Mouse (Mus musculus): Measurements from ENCODE around the gene Atoh1. TPM values are rescaled to one million over a fixed set of nuclear protein-coding genes. Genes with fewer than 3 reads are reported as not detected.

Atoh1 gene
- total RNA-seq, 2 experiments from 2014 or later = not detected

DNA sequence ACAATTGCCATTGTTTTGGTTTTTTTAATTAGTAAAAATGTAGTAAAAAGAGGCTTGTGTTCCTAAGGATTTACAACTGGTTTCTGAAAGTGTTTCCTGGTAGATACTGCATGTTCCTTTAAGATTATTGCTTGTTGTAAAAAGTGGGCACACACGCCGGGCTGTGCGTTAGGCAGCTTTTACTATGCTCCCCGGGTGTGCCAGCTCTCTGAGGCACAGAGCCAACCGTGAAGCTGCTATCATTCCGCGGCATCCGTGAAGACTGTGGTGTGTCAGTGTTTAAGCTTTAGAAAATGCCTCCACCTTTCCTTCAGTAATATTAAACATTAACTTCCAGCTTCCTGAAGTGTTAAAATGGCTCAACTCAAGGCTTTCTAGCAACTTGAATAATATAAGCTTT lies 35.0 kb downstream of the Atoh1 start:
- DNase-seq (ENCODE audit: extremely low spot score in 1 of 2, low spot score in 2 of 2) = peak; percentile 3 to 19
- intact Hi-C loops (cut with DNase I) = no loop called here

DNA sequence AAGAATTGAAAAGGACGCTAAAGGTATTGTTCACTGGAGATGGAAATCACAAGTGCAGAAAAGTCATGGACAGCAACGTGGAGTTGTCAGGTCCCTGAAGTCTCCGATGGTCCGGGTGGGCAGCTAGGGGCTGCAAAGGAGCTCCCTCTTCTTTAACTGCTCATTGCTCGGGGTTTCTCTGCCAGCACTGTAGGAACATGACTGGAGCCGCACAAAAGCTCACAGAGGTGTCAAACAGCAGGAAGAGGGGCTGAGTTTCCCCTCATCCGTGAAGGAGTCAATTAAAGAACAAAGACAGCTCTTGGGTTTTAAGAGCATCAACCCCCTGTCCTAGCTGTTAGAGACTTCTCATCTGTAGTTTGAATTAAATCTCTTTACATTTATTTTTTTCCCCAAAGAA lies 44.5 kb downstream of the Atoh1 start:
- intact Hi-C loops (cut with DNase I) = no loop called here
- no peak for DNase-seq (ENCODE audit: extremely low spot score in 1 of 2, low spot score in 2 of 2)

Measured in left cerebral cortex, postnatal 10 days (tissue).